Mouse (Mus musculus) liver, embryonic 14.5 days (tissue): Measurements from ENCODE around the gene Gm14139.

Experiments used
- CTCF ChIP-seq: IDR thresholded peaks from 2 replicates; pipeline ENCODE4 v1.5.1; 2016; ENCODE audit warnings: antibody characterized with exemption, low read depth, control low read depth
- EP300 ChIP-seq: IDR thresholded peaks from 2 replicates; pipeline ENCODE4 v1.6.1; 2016; ENCODE audit warnings: antibody characterized with exemption, low read depth

- TF ChIP-seq CTCF (no peak), EP300 (no peak)
These were observed 45.1 kb upstream of the Gm14139 start, which contains the start of gene Zfp120 for GRCm38 (mm10) chr2:150136435-150136897.
